Mouse (Mus musculus) heart, adult 2 months (tissue): ENCODE data around the gene Tldc1. TPM values are rescaled to one million over a fixed set of nuclear protein-coding genes. Genes with fewer than 3 reads are reported as not detected.

Source experiments
- DNase-seq, 2 experiments: peaks; one replicate each; pipeline ENCODE4 v3.0.0; 2021
- H3K27ac ChIP-seq: fragments of 200-600 bp; 2 replicates; pipeline ENCODE4 v1.8.1; 2022
- H3K27me3 ChIP-seq: fragments of 200-500 bp; 2 replicates; pipeline ENCODE4 v1.6.1; 2012; ENCODE audit warnings: mild to moderate bottlenecking, low read length, inconsistent platforms, mixed read lengths; ENCODE audit not compliant: control insufficient read depth, insufficient read depth
- H3K36me3 ChIP-seq: fragments of 200-500 bp; 2 replicates; pipeline ENCODE4 v1.6.1; 2012; ENCODE audit warnings: low read length, inconsistent platforms; ENCODE audit not compliant: control insufficient read depth, insufficient read depth
- H3K4me1 ChIP-seq: fragments of 200-500 bp; 2 replicates; pipeline ENCODE4 v1.6.1; 2011; ENCODE audit warnings: low read length; ENCODE audit not compliant: control insufficient read depth, insufficient read depth
- H3K4me3 ChIP-seq: fragments of 200-600 bp; 2 replicates; pipeline ENCODE4 v1.8.1; 2022
- H3K79me2 ChIP-seq: fragments of 200-500 bp; replicated peaks from 2 replicates; pipeline ENCODE4 v1.6.1; 2012; ENCODE audit warnings: mild to moderate bottlenecking, inconsistent platforms, low read length, moderate library complexity, mixed read lengths; ENCODE audit not compliant: control insufficient read depth, insufficient read depth
- H3K9ac ChIP-seq: fragments of 200-500 bp; 2 replicates; pipeline ENCODE4 v1.6.1; 2012; ENCODE audit warnings: low read depth, mild to moderate bottlenecking, control low read depth, inconsistent platforms, low read length, mixed read lengths
- CTCF ChIP-seq: fragments of 200-600 bp; IDR thresholded peaks from 2 replicates; pipeline ENCODE4 v1.8.1; 2022; ENCODE audit warnings: antibody characterized with exemption, mild to moderate bottlenecking, moderate library complexity
- EP300 ChIP-seq: fragments of 200-500 bp; IDR thresholded peaks from 2 replicates; pipeline ENCODE4 v1.6.1; 2011; ENCODE audit warnings: low read depth, low read length, control low read depth; ENCODE audit not compliant: insufficient read depth
- POLR2A ChIP-seq: fragments of 200-500 bp; IDR thresholded peaks from 2 replicates; pipeline ENCODE4 v1.6.1; 2011; ENCODE audit warnings: mild to moderate bottlenecking, low read depth, low read length, control low read depth; ENCODE audit not compliant: insufficient read depth
- WGBS: fragments of 180-500 bp; shearing (Covaris S2); methylation state at CpG from one replicate; pipeline ENCODE4 v1.1.7; 2018; 5-methylcytosine and 5-hydroxymethylcytosine counted together
- intact Hi-C: fragments of 180-260 bp; cut with DNase I; formaldehyde crosslinking; loops from one replicate; pipeline ENCODE4 v1.15.1; 2025
- polyA plus RNA-seq: library from polyadenylated mRNA; depleted of rRNA; stranded (reverse); fragments of >200 nt; gene quantifications from 2 replicates; pipeline ENCODE4 v1.2.3, GENCODE M21; 2012
- total RNA-seq, 2 experiments: library from RNA; stranded (reverse); gene quantifications; 2 replicates each; pipeline ENCODE4 v1.2.3; 2021

The Tldc1 gene
- total and polyA plus RNA-seq, 3 experiments, result 11.3 to 14.6 (median 11.3) TPM

- no peaks in the 10 kb centered on the region for H3K36me3 ChIP-seq
- TF ChIP-seq EP300 (no peak), CTCF (no peak), POLR2A (no peak)
- no peak overlapping the region for H3K4me3 ChIP-seq
- DNase-seq, result peak; percentile 58 to 70
- no peaks in the 10 kb centered on the region for H3K27me3 ChIP-seq
- H3K9ac ChIP-seq, result no peak overlapping the region
- no peaks in the 10 kb centered on the region for H3K79me2 ChIP-seq
- WGBS, result 11% methylated on average over 15 of the region's 15 CpGs
- H3K27ac ChIP-seq, result peak overlapping the region; percentile 26
- no peaks in the 10 kb centered on the region; the same call in 1 of the 2 replicates for H3K4me1 ChIP-seq
- intact Hi-C loops, result no loop called here
Observed at GRCm38 (mm10) chr8:119798170-119798964, 20.2 kb upstream of the Tldc1 start.

- intact Hi-C loops, result no loop called here
- no peak overlapping the region for H3K4me3 ChIP-seq
- H3K4me1 ChIP-seq, result no peaks in the 10 kb centered on the region; the same call in 1 of the 2 replicates
- TF ChIP-seq EP300 (no peak), POLR2A (no peak), CTCF (no peak)
- DNase-seq, result no peak
- no peaks in the 10 kb centered on the region for H3K79me2 ChIP-seq
- WGBS, result 91% methylated on average over 3 of the region's 3 CpGs
- H3K36me3 ChIP-seq, result no peaks in the 10 kb centered on the region
- no peak overlapping the region for H3K9ac ChIP-seq
- H3K27me3 ChIP-seq, result no peaks in the 10 kb centered on the region
- H3K27ac ChIP-seq, result no peak overlapping the region
Observed at GRCm38 (mm10) chr8:119795651-119796050, 17.4 kb upstream of the Tldc1 start.

GRCm38 (mm10) chr8:119794689-119795088 is 16.5 kb upstream of the Tldc1 start:
- no peaks in the 10 kb centered on the region for H3K79me2 ChIP-seq
- DNase-seq, result no peak
- no peak overlapping the region for H3K9ac ChIP-seq
- no peak overlapping the region for H3K4me3 ChIP-seq
- no peaks in the 10 kb centered on the region for H3K36me3 ChIP-seq
- 61% methylated on average over 7 of the region's 7 CpGs for WGBS
- TF ChIP-seq POLR2A (no peak), EP300 (no peak), CTCF (no peak)
- H3K4me1 ChIP-seq, result no peaks in the 10 kb centered on the region; the same call in 1 of the 2 replicates
- intact Hi-C loops, result no loop called here
- H3K27me3 ChIP-seq, result no peaks in the 10 kb centered on the region
- no peak overlapping the region for H3K27ac ChIP-seq

- no peak overlapping the region for H3K27ac ChIP-seq
- intact Hi-C loops, result no loop called here
Observed at GRCm38 (mm10) chr8:119791804-119792704, 13.8 kb upstream of the Tldc1 start.

GRCm38 (mm10) chr8:119789581-119789980 is 11.4 kb upstream of the Tldc1 start:
- H3K4me3 ChIP-seq, result no peak overlapping the region
- 91% methylated on average over 7 of the region's 7 CpGs for WGBS
- intact Hi-C loops, result no loop called here

More at GRCm38 (mm10) chr8:119791804-119792704, 13.8 kb upstream of the Tldc1 start:
- H3K79me2 ChIP-seq, result no peaks in the 10 kb centered on the region
- no peak overlapping the region for H3K9ac ChIP-seq
- H3K27me3 ChIP-seq, result no peaks in the 10 kb centered on the region
- no peaks in the 10 kb centered on the region for H3K4me1 ChIP-seq
- DNase-seq, result peak in 1 of 2 experiments; percentile 37
- no peaks in the 10 kb centered on the region for H3K36me3 ChIP-seq
- TF ChIP-seq POLR2A, result no peak
- no peak for TF ChIP-seq CTCF
- whole genome bisulfite sequencing, result 55% methylated on average over 16 of the region's 16 CpGs
- H3K4me3 ChIP-seq, result no peak overlapping the region

More at GRCm38 (mm10) chr8:119789581-119789980, 11.4 kb upstream of the Tldc1 start:
- TF ChIP-seq EP300, result no peak
- no peak for DNase-seq
- no peak overlapping the region for H3K9ac ChIP-seq
- no peaks in the 10 kb centered on the region for H3K36me3 ChIP-seq
- H3K27ac ChIP-seq, result no peak overlapping the region
- H3K79me2 ChIP-seq, result no peaks in the 10 kb centered on the region
- H3K4me1 ChIP-seq, result no peaks in the 10 kb centered on the region
- H3K27me3 ChIP-seq, result no peaks in the 10 kb centered on the region
